Mouse (Mus musculus) embryonic fibroblast, embryonic 13.5 days (primary cell): ENCODE data around the gene Mrps34.

Experiments
- CTCF ChIP-seq: IDR thresholded peaks from 2 replicates; pipeline ENCODE4 v1.5.1; 2011; ENCODE audit warnings: mild to moderate bottlenecking, control low read depth, low read length, moderate library complexity, borderline replicate concordance; ENCODE audit not compliant: insufficient read depth
- POLR2A ChIP-seq: IDR thresholded peaks from 2 replicates; pipeline ENCODE4 v1.6.1; 2011; ENCODE audit warnings: low read depth, mild to moderate bottlenecking, control low read depth, low read length, moderate library complexity

DNA sequence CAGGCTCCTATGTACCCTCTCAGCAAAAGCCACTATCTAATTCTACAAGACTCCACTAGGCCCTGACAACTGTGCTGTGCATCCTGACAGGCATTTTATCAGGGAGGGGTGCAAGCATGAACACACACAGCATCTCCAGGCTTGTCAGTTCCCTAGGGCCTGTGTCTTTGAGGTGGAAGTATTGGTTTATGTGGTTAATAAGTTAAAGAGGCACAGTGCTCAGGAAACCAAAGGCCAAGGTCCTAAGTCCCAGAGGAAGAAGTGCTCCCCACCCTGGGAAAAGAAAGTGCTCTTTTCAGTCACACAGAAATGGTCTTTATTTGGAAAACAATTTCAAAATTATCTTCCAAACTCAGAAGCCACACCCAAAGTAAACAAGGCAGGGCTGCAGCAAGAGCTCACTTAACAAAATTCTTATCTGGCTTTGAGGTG, 46.3 kb upstream of the Mrps34 start:
- 0 out of 2 replicates have a peak, but pooled peaks have one; percentile 19 for TF ChIP-seq POLR2A
- TF ChIP-seq CTCF, result no peak
